Mouse (Mus musculus) right cerebral cortex, postnatal 14 days (tissue): ENCODE results near the gene Gm21964.

ENCODE experiments used
- DNase-seq: peaks from one replicate; pipeline ENCODE4 v3.0.0; 2022

Gm21964 gene

DNA sequence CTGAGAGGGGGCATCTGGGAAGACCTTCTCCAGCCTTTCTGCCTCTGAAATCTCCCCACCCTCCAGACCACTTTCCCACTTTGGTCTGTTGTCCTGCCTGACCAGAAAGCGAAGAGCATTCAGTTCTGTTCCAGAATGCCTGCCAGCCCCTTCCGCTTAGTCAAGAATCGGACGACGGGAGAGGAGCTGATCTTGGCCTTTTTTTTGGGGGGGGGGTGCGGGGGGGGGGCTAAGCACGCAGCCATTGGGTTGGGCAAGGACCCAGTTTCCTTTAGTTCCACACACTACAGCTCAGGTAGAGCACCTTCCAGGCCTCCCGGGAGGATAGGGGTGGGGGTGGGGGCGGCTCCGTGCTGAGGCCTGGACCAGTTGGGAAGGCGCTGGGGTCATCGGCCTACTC, at the start of gene Gm21964:
Gene Gm21964, plus strand, starts transcription at position 301 of the 400 bp plus-strand sequence.
- DNase-seq: no peak

DNA sequence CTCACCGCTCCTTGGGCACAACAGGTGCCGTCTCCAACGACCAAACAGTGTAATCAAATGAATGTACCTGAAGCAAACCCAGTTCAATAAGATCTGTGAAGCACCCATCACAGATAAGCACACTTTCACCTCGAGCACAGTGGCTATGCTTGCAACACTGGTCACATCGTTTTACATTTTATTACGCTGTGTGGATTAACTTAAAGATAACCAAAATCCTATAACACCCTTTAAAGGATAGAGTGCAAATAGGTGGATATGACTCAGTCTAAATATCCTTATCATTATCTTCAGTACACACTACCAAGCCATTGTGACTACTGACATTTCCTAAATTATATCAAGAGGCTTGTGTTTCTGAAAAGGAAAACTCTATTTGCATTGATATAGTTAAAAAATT, 49.8 kb upstream of the Gm21964 start:
- no peak for DNase-seq

DNA sequence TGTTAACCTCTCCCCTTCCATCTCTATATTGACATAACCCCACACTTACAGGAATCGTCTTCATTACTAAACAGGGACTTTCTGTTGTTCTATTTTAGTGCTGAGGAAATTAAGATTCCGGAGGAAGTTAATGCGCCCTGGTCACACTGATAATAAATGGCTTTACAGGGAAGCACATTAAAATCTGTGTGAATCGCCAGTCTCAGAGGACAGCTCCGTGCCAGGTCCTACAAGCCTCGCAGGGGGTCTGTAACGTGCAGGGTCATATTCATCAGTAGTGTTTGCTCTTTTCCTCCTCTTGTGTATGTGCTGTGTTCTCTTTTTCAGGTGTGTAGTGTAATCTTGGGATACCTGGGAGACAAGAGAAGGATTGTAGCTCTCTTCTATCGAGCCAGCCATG, 42.8 kb upstream of the Gm21964 start:
- DNase-seq: no peak

DNA sequence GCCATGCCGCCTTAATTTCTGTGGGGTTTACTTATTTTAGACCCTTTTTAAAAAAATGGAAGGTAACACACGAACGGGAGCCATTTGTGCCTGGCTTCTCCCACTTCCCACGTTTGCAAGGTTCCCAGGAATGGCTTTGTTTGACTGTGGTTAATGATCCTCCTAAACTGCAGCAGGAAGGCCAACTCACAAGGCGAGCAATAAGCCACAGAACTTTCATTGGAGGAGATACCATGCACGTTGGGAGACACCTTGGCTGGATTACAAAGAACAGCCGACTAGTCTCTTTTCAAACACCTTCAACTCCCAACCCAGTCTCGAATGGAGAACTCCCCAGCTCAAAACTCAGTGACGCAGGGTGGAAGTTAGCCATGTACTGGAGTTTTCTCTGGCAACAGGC, 36.8 kb upstream of the Gm21964 start:
- DNase-seq: no peak

DNA sequence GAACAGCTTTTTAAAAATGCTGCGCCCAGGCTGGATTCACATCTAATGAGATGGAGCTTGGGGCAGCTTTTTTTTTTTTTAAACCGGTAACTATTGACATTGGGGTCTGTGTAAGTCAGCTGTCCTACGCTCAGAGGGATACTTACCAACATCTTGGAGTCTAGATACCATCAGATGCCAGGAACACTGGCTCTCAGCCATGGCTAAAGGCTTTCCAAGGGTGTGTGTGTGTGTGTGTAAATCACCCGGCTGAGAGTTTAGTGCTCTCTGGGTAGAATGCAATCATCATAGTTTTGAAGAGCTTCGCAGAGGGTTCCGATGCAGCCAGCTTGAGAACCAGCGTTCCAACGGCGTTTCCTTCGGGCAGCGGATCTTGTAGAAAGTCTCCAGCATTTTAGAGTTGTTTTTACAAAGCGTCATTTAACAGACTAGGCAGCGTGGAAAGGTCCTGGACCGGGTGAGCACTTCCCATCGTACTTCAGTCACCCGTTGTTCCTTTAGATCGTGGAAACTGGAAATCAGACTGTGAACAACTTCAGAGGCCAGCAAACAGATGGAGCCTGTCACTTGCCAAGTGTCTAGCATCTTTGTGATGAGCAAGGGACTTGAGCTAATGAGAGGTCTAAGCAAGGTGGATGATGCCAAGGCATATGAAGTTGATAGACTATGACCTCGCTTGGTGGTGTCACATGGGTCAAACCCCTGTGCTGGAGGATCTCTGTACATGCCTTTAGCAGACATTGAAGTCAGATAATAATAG, 36.2 kb upstream of the Gm21964 start:
- DNase-seq: no peak

DNA sequence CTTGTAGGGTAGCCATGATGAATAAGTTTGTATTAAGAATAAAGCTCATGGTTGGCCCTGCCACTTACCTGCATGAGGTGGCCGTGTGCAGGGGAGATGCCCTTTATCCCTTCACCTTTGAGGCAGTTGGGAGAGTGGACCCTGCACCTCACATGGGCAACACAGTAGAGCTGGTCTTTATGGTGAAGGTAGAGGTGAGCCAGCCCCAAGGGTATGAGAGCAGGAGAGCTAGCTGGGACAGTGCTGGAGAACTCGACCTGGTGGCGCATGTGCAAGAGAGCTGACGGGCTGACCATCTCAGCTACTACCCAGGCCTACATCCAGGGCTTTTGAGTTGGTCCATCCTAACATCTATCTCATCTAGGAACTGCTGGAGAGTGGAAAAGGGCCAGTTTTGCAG, 35.3 kb upstream of the Gm21964 start:
- DNase-seq: no peak

DNA sequence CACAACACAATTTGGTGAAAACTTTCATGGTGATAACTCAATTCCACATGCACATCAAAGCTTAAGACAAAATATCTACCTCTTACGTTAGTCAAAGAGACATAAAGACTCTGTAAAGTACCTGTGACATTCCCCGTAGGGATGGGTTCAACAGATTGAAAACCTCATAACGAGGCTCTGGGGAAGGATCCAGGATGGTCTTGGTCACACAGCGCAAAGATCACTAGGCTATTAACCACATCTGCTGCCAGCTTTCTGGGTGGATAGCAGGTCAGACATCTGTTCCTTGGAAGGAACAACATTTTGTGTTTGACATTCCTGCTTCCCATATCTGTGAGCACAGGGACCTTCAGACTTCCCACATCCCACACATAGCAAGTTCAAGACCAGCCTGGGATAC, 31.3 kb upstream of the Gm21964 start:
- no peak for DNase-seq

DNA sequence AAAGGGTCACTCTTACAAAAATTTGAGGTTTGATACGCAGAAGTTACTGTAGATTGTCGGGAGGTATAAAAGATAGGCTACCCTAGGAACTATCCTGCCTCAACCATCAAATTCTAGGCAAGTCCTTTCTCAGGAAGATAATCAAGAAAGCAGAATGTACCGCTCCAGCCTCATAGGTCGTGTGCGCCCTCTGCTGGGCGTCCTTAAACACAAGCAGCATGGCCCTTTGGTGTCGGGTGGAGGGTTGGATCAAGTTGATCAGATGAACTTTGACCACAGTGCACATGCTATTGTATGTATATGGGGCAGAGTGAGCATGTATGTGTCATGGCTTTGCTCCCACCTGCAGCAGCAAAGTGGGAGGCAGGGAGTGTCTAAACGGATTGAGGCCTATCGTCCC, 29.4 kb upstream of the Gm21964 start:
- peak; percentile 74 for DNase-seq

DNA sequence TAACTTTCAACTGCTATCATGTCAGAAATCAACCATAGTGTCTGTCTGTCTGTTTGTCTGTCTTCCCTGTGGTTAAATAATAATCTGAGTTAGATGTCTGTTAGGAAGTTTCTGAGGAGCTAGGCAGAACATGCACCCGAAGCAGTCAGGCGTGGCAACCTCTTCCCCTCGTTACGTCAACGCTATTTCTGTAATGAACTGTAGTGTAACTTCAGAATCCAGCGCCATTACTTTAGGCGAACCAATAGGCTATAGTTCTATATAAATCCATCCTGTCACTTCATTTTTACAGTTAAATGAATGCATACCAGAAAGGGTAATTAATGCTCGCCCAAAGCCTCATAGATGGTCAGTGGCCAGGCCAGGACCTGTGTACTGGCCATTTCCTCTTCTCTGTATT, 26.5 kb upstream of the Gm21964 start:
- no peak for DNase-seq

DNA sequence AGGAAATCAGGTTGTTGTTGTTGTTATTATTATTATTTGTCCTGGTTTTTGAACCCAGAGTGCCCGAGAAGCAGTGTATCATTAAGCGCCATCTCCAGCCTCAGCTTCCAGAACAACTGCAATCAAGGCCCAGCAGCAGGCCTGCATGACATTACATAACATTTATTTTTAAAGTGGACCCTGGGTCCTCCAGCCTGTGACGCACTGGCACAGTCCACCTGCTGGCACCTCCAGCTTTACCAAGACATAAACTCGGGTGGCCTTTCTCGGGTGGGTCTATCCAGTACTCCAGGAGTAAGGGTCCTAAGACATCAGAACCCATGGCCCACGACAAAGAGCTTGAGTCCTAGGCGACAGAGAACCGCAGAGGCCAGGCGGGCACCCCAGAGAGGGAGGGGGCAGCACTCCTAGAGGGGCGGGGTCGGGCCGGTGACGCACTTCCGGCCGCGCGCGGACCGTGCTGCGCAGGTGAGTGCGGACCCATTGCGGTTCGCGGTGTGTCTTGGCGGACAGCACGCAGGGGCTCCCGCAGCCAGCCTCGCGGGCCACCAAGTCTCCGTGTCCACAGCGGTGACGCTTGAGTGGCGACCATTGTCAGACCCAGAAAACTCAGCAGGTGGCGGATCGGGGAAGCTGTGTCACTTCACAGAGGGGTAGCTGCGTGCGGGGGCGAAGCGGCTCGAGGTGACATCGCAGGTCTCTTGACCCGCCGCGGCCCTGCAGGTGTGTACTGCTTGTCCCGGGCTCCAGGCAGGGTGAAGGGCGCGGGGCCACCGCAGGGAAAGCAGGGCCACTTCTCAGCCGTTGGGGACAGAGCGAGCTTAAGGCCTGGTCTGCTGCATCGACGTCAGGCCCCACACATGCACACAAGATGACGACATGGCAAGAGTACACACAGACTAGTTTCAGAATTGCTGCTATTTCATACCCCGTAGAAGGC, 21.5 kb upstream of the Gm21964 start, which contains the start of gene Zfp612:
Gene Zfp612, plus strand, starts transcription at position 465 of the 940 bp plus-strand sequence.
- DNase-seq: peak; percentile 71

DNA sequence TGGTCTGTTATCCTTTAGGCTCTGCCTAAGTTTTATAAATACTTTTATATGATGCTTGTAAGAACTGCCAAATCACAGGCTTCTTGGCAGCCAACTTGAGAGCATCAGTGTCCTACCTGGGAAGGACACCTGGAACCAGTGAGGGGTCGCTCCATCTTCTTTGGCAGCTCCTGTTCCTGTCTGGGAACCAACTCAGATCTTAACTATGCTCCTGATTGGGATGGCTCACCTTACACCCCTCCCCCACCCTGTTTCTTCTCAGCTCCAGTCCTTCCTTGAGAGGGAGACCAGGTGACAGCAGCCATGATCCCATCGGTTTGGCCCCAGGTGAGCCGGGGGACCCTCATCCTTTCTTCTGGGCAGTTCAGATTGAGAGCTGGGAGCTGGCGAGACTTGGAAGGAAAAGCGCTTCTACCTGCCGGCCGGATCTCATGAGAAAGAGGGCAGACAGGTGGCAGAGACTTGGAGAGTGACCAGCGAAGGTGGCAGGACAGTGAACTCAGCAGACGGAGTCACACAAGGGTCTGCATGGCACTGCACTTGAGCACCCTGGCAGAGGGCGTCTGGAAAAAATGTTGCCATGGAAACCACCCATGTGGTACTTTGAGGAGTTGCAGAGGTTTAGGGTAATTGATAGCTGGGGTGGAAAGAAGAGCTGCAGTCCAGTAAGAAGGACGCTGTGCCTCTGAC, 18.4 kb upstream of the Gm21964 start:
- no peak for DNase-seq

DNA sequence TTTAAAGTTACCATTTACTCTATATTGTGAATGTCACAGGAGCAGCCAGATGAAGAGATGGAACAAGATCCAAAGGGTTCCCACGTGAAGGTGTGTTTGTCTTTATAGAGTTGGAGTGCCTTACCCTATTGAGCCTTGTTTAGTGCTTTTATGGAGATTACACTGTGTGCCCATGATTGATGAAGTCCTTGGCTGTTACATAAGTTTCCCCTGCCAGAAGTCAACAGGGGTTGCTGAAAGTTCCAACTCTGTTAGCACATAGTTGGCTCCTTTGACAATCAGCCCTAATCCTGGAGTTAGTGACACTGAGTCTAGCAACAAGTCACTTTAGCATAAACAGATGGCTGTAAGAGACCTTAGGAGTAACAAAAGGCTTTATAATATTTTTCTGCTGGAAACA, 9.1 kb upstream of the Gm21964 start:
- DNase-seq: no peak

DNA sequence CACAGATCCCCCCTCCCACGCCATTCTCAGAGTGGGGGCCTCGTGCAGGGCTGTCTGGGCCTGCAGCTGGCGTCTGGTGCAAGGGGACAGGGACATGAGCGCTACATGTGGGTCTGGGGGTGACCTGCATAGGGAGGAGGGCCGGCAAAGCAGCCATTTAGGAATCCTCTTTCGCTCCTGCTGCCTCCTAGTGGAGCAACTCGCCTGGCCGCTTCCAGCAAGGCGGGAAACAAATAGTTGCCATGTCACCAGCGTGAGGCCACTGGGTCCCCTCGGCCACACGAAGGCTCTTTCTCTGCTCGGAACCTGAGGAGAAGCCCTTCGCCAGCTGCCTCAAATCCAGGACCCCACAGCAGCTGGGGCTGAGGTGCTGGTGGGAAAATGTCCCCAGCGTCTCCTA, 669 bp downstream of the Gm21964 start:
- DNase-seq: no peak

DNA sequence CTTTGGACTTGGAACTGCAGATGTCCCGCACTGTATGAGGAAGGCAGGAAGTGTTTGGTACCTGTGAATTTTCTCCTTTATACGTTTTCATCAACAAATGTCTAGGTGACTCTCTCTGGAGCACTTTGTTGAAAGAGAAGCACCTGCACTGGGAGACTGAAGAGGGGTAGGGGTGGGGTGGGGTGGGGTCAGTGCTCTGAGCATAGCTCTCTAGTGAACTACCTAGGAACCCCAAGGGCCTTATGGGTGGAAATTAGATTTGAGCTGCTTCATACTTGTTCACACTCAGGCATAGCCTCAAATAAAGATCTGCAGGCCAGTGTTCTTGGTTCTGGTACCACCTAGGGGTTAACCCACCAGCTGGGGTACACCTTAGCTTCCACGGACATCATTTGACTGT, 1.6 kb downstream of the Gm21964 start, which contains the start of gene Gm17720:
Gene Gm17720, minus strand, starts transcription at position 101 of the 400 bp plus-strand sequence.
- DNase-seq: no peak

DNA sequence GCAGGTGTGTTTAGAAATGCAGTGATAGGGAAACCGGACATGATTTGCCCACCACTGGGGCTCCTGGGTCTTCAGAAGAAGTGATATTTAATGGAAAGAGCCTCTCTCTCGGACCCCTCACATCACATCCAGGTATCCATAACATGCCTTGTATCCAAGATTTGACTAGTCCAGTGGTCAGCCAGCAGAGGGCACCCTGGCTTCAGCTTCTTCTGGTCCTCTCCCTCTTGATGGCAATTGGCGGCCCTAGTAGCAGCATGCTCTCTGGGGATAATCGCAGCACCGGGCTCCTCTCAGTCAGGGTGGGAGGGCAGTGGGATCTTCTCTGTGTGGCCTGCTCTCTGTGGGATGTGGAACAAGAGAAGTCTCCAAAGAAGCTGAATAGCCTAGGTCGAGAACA, 18.7 kb downstream of the Gm21964 start:
- DNase-seq: peak; percentile 55

DNA sequence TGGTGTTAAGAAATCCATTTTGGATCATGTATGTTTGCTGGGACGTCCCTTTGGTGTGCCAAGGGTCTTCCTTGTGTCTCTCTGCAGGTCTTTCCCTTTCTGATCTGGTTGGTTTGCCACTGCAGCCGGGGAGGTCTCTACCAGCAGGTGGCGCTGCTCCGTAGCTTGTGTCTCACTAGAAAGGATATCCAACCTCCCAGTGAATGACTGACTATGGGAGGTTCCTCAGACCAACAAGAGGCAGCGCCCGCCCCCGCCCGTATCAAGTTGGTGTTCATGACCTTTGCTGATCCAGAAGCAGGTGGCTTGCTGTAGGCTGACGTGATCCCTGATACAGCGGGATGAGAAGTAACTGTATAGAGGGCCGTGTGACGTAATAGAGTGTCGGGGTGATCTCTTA, 29.5 kb downstream of the Gm21964 start:
- DNase-seq: peak; percentile 89

DNA sequence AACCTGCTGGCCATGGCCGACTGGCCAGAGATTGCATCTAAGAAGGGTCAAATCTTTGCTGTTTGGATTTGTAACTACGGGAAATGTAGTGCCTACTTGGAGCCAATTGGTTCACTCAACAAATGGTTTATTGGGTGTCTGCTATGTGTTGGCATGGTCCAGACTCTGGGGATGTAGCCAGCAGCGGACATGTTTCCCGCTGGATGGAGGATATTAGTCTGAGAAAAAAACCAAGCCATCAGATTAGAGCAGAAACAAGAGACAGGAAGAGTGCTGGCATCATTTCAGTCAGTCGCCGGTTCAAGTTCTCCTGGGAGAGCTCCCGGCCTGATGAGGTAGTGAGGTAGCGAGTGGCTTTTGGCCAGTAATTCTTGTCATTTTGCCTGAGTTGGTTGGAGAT, 33.2 kb downstream of the Gm21964 start:
- DNase-seq: no peak

DNA sequence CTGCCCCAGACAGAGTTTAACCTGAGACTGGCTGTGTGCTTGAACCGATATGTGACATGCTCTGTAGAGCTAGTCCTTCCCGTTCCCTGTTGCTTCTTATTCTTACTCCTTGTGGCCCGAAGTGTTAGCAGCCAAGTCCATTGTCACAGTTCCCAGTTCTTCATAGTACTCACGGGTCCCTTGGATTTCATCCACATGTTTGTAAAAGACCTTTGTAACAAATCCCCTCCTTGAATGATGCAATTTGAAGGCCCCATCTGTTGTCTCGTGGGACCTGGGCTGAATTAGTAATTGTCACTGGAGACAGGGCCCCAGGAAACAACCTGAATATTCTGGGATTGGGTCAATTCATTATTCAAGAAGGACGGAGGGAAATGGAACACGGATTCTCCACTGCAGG, 34.5 kb downstream of the Gm21964 start:
- DNase-seq: no peak

DNA sequence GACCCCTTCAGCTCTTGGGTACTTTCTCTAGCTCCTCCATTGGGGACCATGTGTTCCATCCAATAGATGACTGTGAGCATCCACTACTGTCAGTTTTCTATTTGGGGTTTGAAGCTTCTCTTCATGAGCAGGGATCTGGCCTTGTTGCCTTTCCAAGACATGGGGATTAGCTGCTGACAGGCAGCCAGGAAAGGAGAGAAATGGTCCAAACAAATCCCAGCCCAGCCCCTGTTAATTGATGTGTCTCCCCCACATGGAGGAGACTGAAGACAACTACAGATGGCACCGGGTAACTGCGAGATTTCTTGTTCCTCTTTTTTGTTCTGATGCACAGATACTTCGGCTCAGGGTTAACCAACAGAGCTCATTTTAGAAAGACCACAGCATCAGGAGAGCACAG, 39.1 kb downstream of the Gm21964 start:
- no peak for DNase-seq

DNA sequence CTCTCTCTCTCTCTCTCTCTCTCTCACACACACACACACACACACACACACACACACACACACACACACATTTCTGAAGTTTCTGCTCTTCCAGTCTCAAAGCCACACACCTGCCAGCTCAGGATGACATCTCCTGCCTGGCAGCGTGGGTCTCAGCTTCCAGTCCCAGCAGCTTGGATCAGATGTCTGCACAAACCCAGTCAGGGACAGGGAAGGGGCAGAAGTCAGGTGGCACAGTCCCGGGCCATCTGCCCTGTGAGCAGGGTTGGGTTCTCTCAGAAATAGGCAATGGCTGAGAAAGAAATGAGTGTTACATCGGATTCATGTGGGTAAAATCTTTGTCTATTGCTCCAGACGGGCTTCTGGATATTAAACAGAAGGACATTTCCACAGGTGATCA, 39.8 kb downstream of the Gm21964 start:
- no peak for DNase-seq

DNA sequence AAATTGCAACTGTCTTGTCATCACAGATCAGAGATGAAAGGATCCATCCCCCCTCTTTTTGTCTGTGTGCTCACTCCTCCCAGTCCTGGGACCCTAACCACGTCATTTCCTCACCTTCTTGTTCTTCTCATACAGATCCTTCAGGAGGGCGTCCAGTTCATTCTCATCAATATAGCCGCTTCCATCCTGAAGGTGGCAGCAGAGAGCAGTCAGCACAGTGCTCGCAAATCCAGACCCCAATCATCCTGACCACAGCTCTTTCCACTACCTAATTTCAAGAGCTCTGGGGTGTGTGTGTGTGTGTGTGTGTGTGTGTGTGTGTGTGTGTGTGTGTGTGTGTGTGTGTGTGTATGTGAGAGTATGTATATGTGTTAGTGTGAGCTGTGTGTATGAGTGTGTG, 44.5 kb downstream of the Gm21964 start:
- DNase-seq: peak; percentile 59

DNA sequence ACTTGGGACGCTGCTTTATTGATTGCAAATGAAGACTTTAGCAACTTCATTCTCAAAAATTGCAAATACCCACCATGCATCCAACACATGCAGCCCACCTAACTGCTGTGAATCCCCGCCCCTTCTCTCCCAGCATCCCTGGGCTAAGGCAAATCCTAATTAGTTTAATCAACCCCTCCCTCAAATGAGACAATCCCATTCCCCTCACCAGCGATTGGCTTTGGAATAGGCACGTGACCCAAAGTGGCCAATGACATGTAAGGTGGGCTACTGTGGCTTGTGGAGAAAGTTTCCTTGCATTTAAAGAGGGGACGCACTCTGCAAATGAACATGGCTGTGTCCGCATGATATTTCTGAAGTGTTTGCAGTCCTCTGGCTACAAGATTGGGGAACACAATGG, 51.9 kb downstream of the Gm21964 start:
- DNase-seq: no peak
